Mouse (Mus musculus): ENCODE measurements around the gene Kcnj10.

DNA sequence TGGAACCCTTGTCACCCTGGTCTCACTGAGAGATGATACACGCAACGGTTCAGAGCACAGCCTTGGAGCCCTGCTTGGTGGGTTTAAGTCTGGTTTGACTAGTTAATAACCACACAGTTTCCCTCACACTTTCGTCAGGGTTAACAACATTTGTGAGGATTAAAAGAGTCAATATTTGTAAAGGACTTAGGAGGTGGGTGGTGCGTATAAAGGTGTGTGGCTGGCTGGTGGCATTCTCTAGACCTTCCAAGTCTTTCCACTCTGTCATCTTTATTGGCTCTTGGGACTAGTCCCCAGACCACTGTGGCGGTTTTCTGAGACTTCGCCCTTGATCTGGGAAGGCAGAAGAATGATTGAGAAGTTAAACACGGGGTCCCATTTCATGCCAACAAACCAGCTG, 3.8 kb downstream of the Kcnj10 start:
- TF ChIP-seq POLR2A (IDR thresholded peaks at IDR 0.05; ENCODE audit: low read depth, low read length) (no peak), CTCF (IDR thresholded peaks at IDR 0.05; ENCODE audit: extremely low read depth, insufficient read depth, insufficient read length, insufficient replicate concordance) (no peak)

Measured in spleen, adult 2 months (tissue).